ENCODE assay signal across 9 mouse cellular contexts in the genomic region with DNA sequence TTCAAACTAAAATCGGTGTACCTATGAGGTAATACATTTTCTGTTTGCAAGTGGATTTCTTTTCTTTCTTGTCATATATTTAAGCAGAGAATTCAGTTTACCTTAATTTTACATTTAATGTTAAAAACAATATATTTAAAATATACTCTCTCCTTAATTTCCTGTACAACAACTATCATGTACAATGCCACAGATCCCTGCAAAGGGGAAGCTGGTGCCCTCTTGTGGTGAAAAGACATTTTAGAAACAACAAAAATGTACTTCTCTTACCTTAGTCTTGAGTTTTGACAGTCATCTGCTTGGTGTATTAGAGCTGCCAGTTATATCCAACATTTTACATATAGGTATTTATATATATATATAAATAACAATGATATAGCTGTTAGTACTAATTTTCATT. TPM values are rescaled to one million over a fixed set of nuclear protein-coding genes. Genes with fewer than 3 reads are reported as not detected.
DNase-seq lines count a peak whose midpoint lies in the region; ATAC-seq and TF ChIP-seq lines count a peak whose summit lies in the region.
"Had no signal": no experiment of that assay in that cellular context is flagged by ENCODE, and none has a peak within 500 bp of the region (broad histone marks: within the 10 kb centered on the region; RNA-seq: fewer than 3 reads in every experiment).

No protein-coding gene starts in this region.

- H3K4me1 ChIP-seq in limb, embryonic 14.5 days (ENCODE audit: control insufficient read depth, insufficient read depth, low read length) = 0 out of 2 replicates have a peak, but pooled peaks cover 2% of the 10 kb centered on the region
- peaks cover 22% of the 10 kb centered on the region for H3K4me1 ChIP-seq in limb, embryonic 10.5 days

- no peak overlapping the region for H3K4me3 ChIP-seq in limb, embryonic 14.5 days (replicated peaks; ENCODE audit: low read length)
- no peak overlapping the region for H3K4me3 ChIP-seq in limb, embryonic 10.5 days
- H3K4me3 ChIP-seq: midbrain, embryonic 12.5 days had no signal

- peak; percentile 5 for DNase-seq in gastrocnemius, postnatal 10 days
- DNase-seq in gastrocnemius, postnatal 25 days = no peak
- DNase-seq in limb, embryonic 14.5 days (ENCODE audit: low spot score) = peak; percentile 42
- no peak for DNase-seq in limb, embryonic 10.5 days (ENCODE audit: low spot score)
- peak; percentile 7 for DNase-seq in MN1 (ENCODE audit: low spot score)
- DNase-seq in left cerebral cortex, postnatal 4 days = peak; percentile 18
- no peak for DNase-seq in urinary bladder, postnatal 36 days (ENCODE audit: low spot score in 2 of 2)
- DNase-seq in cerebellum, postnatal 36 days = no peak

- no peaks in the 10 kb centered on the region for H3K36me3 ChIP-seq in limb, embryonic 14.5 days (ENCODE audit: control insufficient read depth, insufficient read depth, low read length)
- H3K36me3 ChIP-seq in limb, embryonic 10.5 days = no peaks in the 10 kb centered on the region
- H3K36me3 ChIP-seq: midbrain, embryonic 12.5 days had no signal

- no peak overlapping the region for H3K27ac ChIP-seq in limb, embryonic 14.5 days (replicated peaks; ENCODE audit: low read depth, low read length)
- no peak overlapping the region for H3K27ac ChIP-seq in limb, embryonic 10.5 days
- H3K27ac ChIP-seq: midbrain, embryonic 12.5 days had no signal

- no peak overlapping the region for H3K9ac ChIP-seq in limb, embryonic 14.5 days (ENCODE audit: low read depth, low read length, severe bottlenecking)
- H3K9ac ChIP-seq: midbrain, embryonic 12.5 days had no signal

- 89% methylated on average over 1 of the region's 1 CpGs for WGBS in limb, embryonic 14.5 days
- WGBS in limb, embryonic 10.5 days = 91% methylated on average over 1 of the region's 1 CpGs

- no peak for ATAC-seq in limb, embryonic 14.5 days (ENCODE audit: low FRiP score, low read depth)

- H3K27me3 ChIP-seq in limb, embryonic 14.5 days (ENCODE audit: control insufficient read depth, insufficient read depth, low read length) = peaks cover 12% of the 10 kb centered on the region
- H3K27me3 ChIP-seq in limb, embryonic 10.5 days (ENCODE audit: low read depth, poor library complexity, severe bottlenecking) = peaks cover 32% of the 10 kb centered on the region

- TF ChIP-seq POLR2A in limb, embryonic 14.5 days (IDR thresholded peaks at IDR 0.05; ENCODE audit: borderline replicate concordance, extremely low read depth, insufficient read depth, insufficient read length) = no peak

- no peak overlapping the region for H3K4me2 ChIP-seq in limb, embryonic 14.5 days (replicated peaks; ENCODE audit: low read depth, low read length, severe bottlenecking)
- H3K4me2 ChIP-seq: midbrain, embryonic 12.5 days had no signal

- intact Hi-C loops in left cerebral cortex, postnatal 4 days (cut with DNase I) = loop anchor here (5.0 to 10.0 kb wide), 2 partner anchors 902 to 999 kb away; no protein-coding TSS in a partner anchor

- no peaks in the 10 kb centered on the region for H3K9me3 ChIP-seq in limb, embryonic 14.5 days (ENCODE audit: control insufficient read depth, low read length)
- H3K9me3 ChIP-seq in limb, embryonic 10.5 days (replicated peaks) = no peaks in the 10 kb centered on the region
- H3K9me3 ChIP-seq: midbrain, embryonic 12.5 days had no signal

RNA-seq across cellular contexts. Expression of a gene that starts 4.8 kb away (rescaled TPM):
- 1 to 10 TPM; 4.5 to 6.8 TPM for total RNA-seq in gastrocnemius, postnatal 10 days (2021)
- total RNA-seq in gastrocnemius, postnatal 25 days (2021) = 1 to 10 TPM in 1 of 2 experiments, under 1 TPM in 1; 0.56 to 1.5 TPM
- 0.99 and 1.1 TPM in 2 replicates for polyA plus RNA-seq in limb, embryonic 14.5 days (2012; rRNA removed)
- 2.2 and 2.5 TPM in 2 replicates for polyA plus RNA-seq in limb, embryonic 14.5 days (2014; fragmentation: Nextera tagmentation; extraction: Ambion mirVana)
- 0.28 and 0.84 TPM in 2 replicates for polyA plus RNA-seq in limb, embryonic 10.5 days (2016; fragmentation: Nextera tagmentation; extraction: Ambion mirVana)
- total RNA-seq in left cerebral cortex, postnatal 4 days (2021) = 10 to 100 TPM; 12.3 to 15.9 TPM

Comparison
In these comparisons a context has a peak if more than half of its experiments do, and no peak if none do; other contexts are left out.
1. DNase-seq: peak in gastrocnemius, postnatal 10 days (single experiment), limb, embryonic 14.5 days (single experiment), MN1 (single experiment) and left cerebral cortex, postnatal 4 days (single experiment); none in gastrocnemius, postnatal 25 days (single experiment), limb, embryonic 10.5 days (single experiment), urinary bladder, postnatal 36 days (0 of 2) and cerebellum, postnatal 36 days (0 of 2).